Mouse (Mus musculus): ENCODE data around the gene Gm36864. TPM values are rescaled to one million over a fixed set of nuclear protein-coding genes. Genes with fewer than 3 reads are reported as not detected.

Gene Gm36864
- polyA plus RNA-seq, 1 experiment from 2014 or later = 0.09 TPM

GRCm38 (mm10) chr7:44271309-44271708 is 35.3 kb downstream of the Gm36864 start:
- H3K27ac ChIP-seq (ENCODE audit: low read length) = no peak overlapping the region
- H3K4me2 ChIP-seq (ENCODE audit: low read depth, low read length) = no peak overlapping the region
- H3K9me3 ChIP-seq (ENCODE audit: control insufficient read depth, low read length) = no peaks in the 10 kb centered on the region
- 69% methylated on average over 2 of the region's 2 CpGs for WGBS
- H3K27me3 ChIP-seq (replicated peaks; ENCODE audit: control insufficient read depth, insufficient read depth, low read length) = peaks cover 6% of the 10 kb centered on the region; the same call in 1 of the 2 replicates
- H3K36me3 ChIP-seq (ENCODE audit: control insufficient read depth, insufficient read depth, low read length) = no peaks in the 10 kb centered on the region
- no peak for ATAC-seq
- H3K4me1 ChIP-seq (ENCODE audit: control insufficient read depth, insufficient read depth, low read length) = no peaks in the 10 kb centered on the region
- H3K9ac ChIP-seq (ENCODE audit: low read depth, low read length) = no peak overlapping the region
- H3K4me3 ChIP-seq (ENCODE audit: low read length) = no peak overlapping the region

GRCm38 (mm10) chr7:44272546-44272945 is 36.6 kb downstream of the Gm36864 start:
- peaks cover 6% of the 10 kb centered on the region; the same call in 1 of the 2 replicates for H3K27me3 ChIP-seq (replicated peaks; ENCODE audit: control insufficient read depth, insufficient read depth, low read length)
- WGBS = 89% methylated on average over 7 of the region's 7 CpGs
- no peaks in the 10 kb centered on the region for H3K9me3 ChIP-seq (ENCODE audit: control insufficient read depth, low read length)
- no peaks in the 10 kb centered on the region for H3K4me1 ChIP-seq (ENCODE audit: control insufficient read depth, insufficient read depth, low read length)
- no peak overlapping the region for H3K4me2 ChIP-seq (ENCODE audit: low read depth, low read length)
- H3K9ac ChIP-seq (ENCODE audit: low read depth, low read length) = no peak overlapping the region
- H3K4me3 ChIP-seq (ENCODE audit: low read length) = no peak overlapping the region
- H3K27ac ChIP-seq (ENCODE audit: low read length) = no peak overlapping the region
- no peak for ATAC-seq
- no peaks in the 10 kb centered on the region for H3K36me3 ChIP-seq (ENCODE audit: control insufficient read depth, insufficient read depth, low read length)

GRCm38 (mm10) chr7:44273446-44273845 is 37.5 kb downstream of the Gm36864 start:
- Histone ChIP-seq H3K4me2 (ENCODE audit: low read depth, low read length) (no peak overlapping the region), H3K27me3 (replicated peaks; ENCODE audit: control insufficient read depth, insufficient read depth, low read length) (peaks cover 6% of the 10 kb centered on the region; the same call in 1 of the 2 replicates), H3K9ac (ENCODE audit: low read depth, low read length) (no peak overlapping the region), H3K4me1 (ENCODE audit: control insufficient read depth, insufficient read depth, low read length) (no peaks in the 10 kb centered on the region), H3K4me3 (ENCODE audit: low read length) (no peak overlapping the region), H3K27ac (ENCODE audit: low read length) (no peak overlapping the region), H3K36me3 (ENCODE audit: control insufficient read depth, insufficient read depth, low read length) (no peaks in the 10 kb centered on the region), H3K9me3 (ENCODE audit: control insufficient read depth, low read length) (no peaks in the 10 kb centered on the region)
- WGBS = 74% methylated on average over 7 of the region's 7 CpGs
- ATAC-seq = no peak

- peaks cover 6% of the 10 kb centered on the region; the same call in 1 of the 2 replicates for H3K27me3 ChIP-seq (replicated peaks; ENCODE audit: control insufficient read depth, insufficient read depth, low read length)
- no peak overlapping the region for H3K4me2 ChIP-seq (ENCODE audit: low read depth, low read length)
- no peak for ATAC-seq
- H3K9ac ChIP-seq (ENCODE audit: low read depth, low read length) = no peak overlapping the region
- H3K4me1 ChIP-seq (ENCODE audit: control insufficient read depth, insufficient read depth, low read length) = no peaks in the 10 kb centered on the region
- H3K9me3 ChIP-seq (ENCODE audit: control insufficient read depth, low read length) = no peaks in the 10 kb centered on the region
- H3K36me3 ChIP-seq (ENCODE audit: control insufficient read depth, insufficient read depth, low read length) = no peaks in the 10 kb centered on the region
- H3K4me3 ChIP-seq (ENCODE audit: low read length) = no peak overlapping the region
- no peak overlapping the region for H3K27ac ChIP-seq (ENCODE audit: low read length)
- 30% methylated on average over 11 of the region's 11 CpGs for WGBS
Observed at GRCm38 (mm10) chr7:44274096-44274495, 38.1 kb downstream of the Gm36864 start.

- Histone ChIP-seq H3K27ac (ENCODE audit: low read length) (no peak overlapping the region), H3K36me3 (ENCODE audit: control insufficient read depth, insufficient read depth, low read length) (no peaks in the 10 kb centered on the region), H3K27me3 (replicated peaks; ENCODE audit: control insufficient read depth, insufficient read depth, low read length) (peaks cover 6% of the 10 kb centered on the region; the same call in 1 of the 2 replicates), H3K4me2 (ENCODE audit: low read depth, low read length) (no peak overlapping the region), H3K9me3 (ENCODE audit: control insufficient read depth, low read length) (no peaks in the 10 kb centered on the region), H3K4me1 (ENCODE audit: control insufficient read depth, insufficient read depth, low read length) (no peaks in the 10 kb centered on the region), H3K4me3 (ENCODE audit: low read length) (no peak overlapping the region), H3K9ac (ENCODE audit: low read depth, low read length) (no peak overlapping the region)
- 80% methylated on average over 3 of the region's 3 CpGs for WGBS
- ATAC-seq = no peak
Observed at GRCm38 (mm10) chr7:44275546-44275945, 39.6 kb downstream of the Gm36864 start.

- H3K9me3 ChIP-seq (ENCODE audit: control insufficient read depth, low read length) = no peaks in the 10 kb centered on the region
- WGBS = 71% methylated on average over 10 of the region's 10 CpGs
- ATAC-seq = no peak
- H3K4me1 ChIP-seq (ENCODE audit: control insufficient read depth, insufficient read depth, low read length) = no peaks in the 10 kb centered on the region
- H3K36me3 ChIP-seq (ENCODE audit: control insufficient read depth, insufficient read depth, low read length) = no peaks in the 10 kb centered on the region
- no peak overlapping the region for H3K27ac ChIP-seq (ENCODE audit: low read length)
- H3K4me3 ChIP-seq (ENCODE audit: low read length) = no peak overlapping the region
- peaks cover 6% of the 10 kb centered on the region; the same call in 1 of the 2 replicates for H3K27me3 ChIP-seq (replicated peaks; ENCODE audit: control insufficient read depth, insufficient read depth, low read length)
- no peak overlapping the region for H3K4me2 ChIP-seq (ENCODE audit: low read depth, low read length)
- H3K9ac ChIP-seq (ENCODE audit: low read depth, low read length) = no peak overlapping the region
Observed at GRCm38 (mm10) chr7:44276461-44277249, 40.7 kb downstream of the Gm36864 start.

- no peak overlapping the region for H3K4me3 ChIP-seq (ENCODE audit: low read length)
- peaks cover 6% of the 10 kb centered on the region; the same call in 1 of the 2 replicates for H3K27me3 ChIP-seq (replicated peaks; ENCODE audit: control insufficient read depth, insufficient read depth, low read length)
- H3K36me3 ChIP-seq (ENCODE audit: control insufficient read depth, insufficient read depth, low read length) = no peaks in the 10 kb centered on the region
- 36% methylated on average over 2 of the region's 2 CpGs for WGBS
- no peak overlapping the region for H3K4me2 ChIP-seq (ENCODE audit: low read depth, low read length)
- no peaks in the 10 kb centered on the region for H3K4me1 ChIP-seq (ENCODE audit: control insufficient read depth, insufficient read depth, low read length)
- no peak for ATAC-seq
- H3K27ac ChIP-seq (ENCODE audit: low read length) = no peak overlapping the region
- H3K9ac ChIP-seq (ENCODE audit: low read depth, low read length) = no peak overlapping the region
- no peaks in the 10 kb centered on the region for H3K9me3 ChIP-seq (ENCODE audit: control insufficient read depth, low read length)
Observed at GRCm38 (mm10) chr7:44277250-44277622, 41.3 kb downstream of the Gm36864 start.

- no peak for ATAC-seq
- WGBS = 66% methylated on average over 1 of the region's 1 CpGs
- H3K4me2 ChIP-seq (ENCODE audit: low read depth, low read length) = no peak overlapping the region
- no peak overlapping the region for H3K4me3 ChIP-seq (ENCODE audit: low read length)
- H3K27ac ChIP-seq (ENCODE audit: low read length) = no peak overlapping the region
- H3K9ac ChIP-seq (ENCODE audit: low read depth, low read length) = no peak overlapping the region
- H3K4me1 ChIP-seq (ENCODE audit: control insufficient read depth, insufficient read depth, low read length) = no peaks in the 10 kb centered on the region
- H3K36me3 ChIP-seq (ENCODE audit: control insufficient read depth, insufficient read depth, low read length) = no peaks in the 10 kb centered on the region
- no peaks in the 10 kb centered on the region for H3K27me3 ChIP-seq (replicated peaks; ENCODE audit: control insufficient read depth, insufficient read depth, low read length)
- H3K9me3 ChIP-seq (ENCODE audit: control insufficient read depth, low read length) = no peaks in the 10 kb centered on the region
Observed at GRCm38 (mm10) chr7:44280959-44281358, 45.0 kb downstream of the Gm36864 start.

- WGBS = 77% methylated on average over 7 of the region's 7 CpGs
- Histone ChIP-seq H3K4me2 (ENCODE audit: low read depth, low read length) (no peak overlapping the region), H3K27ac (ENCODE audit: low read length) (no peak overlapping the region), H3K9me3 (ENCODE audit: control insufficient read depth, low read length) (no peaks in the 10 kb centered on the region), H3K9ac (ENCODE audit: low read depth, low read length) (no peak overlapping the region), H3K27me3 (replicated peaks; ENCODE audit: control insufficient read depth, insufficient read depth, low read length) (no peaks in the 10 kb centered on the region), H3K4me1 (ENCODE audit: control insufficient read depth, insufficient read depth, low read length) (no peaks in the 10 kb centered on the region), H3K4me3 (ENCODE audit: low read length) (no peak overlapping the region), H3K36me3 (ENCODE audit: control insufficient read depth, insufficient read depth, low read length) (no peaks in the 10 kb centered on the region)
- no peak for ATAC-seq
Observed at GRCm38 (mm10) chr7:44281586-44281985, 45.6 kb downstream of the Gm36864 start.
